Mouse (Mus musculus): Measurements from ENCODE around the gene C1ra. TPM values are rescaled to one million over a fixed set of nuclear protein-coding genes. Genes with fewer than 3 reads are reported as not detected.
"Not testable (repeated sequence)": the region's sequence is repeated elsewhere in the genome, so short reads cannot be mapped to it uniquely, and the experiment has no call there.

The C1ra gene
- 10 to 100 TPM; 36.8 to 48.1 TPM for total RNA-seq (2021)
- long read RNA-seq, experiment 1, transcript C1ra-201 (11 exons, 2,981 nt), result major isoform, 20 of 54 reads
- long read RNA-seq, experiment 1, partial matches to known transcripts, result 31 of 54 reads
- long read RNA-seq, experiment 1, other reads (novel, unspliced or antisense), result 3 of 54 reads
- long read RNA-seq, experiment 2, transcript C1ra-201 (11 exons, 2,981 nt), result major isoform, 38 of 90 reads
- long read RNA-seq, experiment 2, partial matches to known transcripts, result 51 of 90 reads
- long read RNA-seq, experiment 2, other reads (novel, unspliced or antisense), result 1 of 90 reads

DNA sequence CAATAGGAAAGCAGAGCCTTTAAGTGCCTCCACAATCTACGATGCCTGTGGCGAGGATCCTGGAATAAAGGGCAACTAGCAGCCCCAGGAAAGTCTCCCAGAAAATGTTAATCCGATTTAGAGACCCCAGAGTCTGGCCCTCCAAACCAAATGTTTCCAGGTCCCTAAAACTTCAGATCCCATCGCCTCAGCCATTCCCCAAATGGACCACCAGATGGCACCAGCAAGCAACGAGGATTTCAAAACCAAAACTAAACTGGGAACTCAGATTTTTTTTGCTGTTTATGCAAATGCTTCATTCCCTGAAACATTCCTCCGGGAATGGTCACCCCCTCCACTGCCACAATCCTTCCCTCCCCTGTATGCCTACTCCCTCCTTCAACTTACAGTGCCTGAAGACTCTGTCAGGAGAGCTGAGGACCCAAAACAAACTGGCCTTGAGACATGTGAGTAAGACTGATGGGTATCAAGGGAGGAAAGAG is at the start of gene C1ra:
C1ra (plus strand) TSS at position 51 of the 482 bp plus-strand sequence.
- peak in 1 of 2 experiments; percentile 60 for DNase-seq (ENCODE audit: low spot score in 2 of 2)

DNA sequence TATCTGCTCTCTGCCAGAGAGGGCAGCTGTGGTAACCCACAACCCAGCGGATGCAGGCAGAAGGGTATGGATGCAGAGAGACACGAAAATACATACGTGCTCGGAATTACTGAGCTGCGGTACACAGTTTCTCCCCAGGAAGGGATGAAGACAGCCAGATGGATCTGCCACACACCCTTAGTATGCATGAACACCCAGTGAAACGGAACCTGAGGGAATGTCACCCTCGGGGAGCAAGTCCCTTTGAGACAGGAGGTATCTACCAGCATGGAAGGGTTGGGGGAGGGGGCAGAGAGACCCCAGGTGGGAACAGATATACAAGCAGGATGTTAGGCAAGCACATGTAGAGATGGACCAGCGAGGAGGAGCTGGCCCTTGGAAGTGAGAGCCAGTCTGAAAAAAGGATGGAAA is 48.3 kb upstream of the C1ra start:
- DNase-seq (ENCODE audit: low spot score in 2 of 2), result no peak

DNA sequence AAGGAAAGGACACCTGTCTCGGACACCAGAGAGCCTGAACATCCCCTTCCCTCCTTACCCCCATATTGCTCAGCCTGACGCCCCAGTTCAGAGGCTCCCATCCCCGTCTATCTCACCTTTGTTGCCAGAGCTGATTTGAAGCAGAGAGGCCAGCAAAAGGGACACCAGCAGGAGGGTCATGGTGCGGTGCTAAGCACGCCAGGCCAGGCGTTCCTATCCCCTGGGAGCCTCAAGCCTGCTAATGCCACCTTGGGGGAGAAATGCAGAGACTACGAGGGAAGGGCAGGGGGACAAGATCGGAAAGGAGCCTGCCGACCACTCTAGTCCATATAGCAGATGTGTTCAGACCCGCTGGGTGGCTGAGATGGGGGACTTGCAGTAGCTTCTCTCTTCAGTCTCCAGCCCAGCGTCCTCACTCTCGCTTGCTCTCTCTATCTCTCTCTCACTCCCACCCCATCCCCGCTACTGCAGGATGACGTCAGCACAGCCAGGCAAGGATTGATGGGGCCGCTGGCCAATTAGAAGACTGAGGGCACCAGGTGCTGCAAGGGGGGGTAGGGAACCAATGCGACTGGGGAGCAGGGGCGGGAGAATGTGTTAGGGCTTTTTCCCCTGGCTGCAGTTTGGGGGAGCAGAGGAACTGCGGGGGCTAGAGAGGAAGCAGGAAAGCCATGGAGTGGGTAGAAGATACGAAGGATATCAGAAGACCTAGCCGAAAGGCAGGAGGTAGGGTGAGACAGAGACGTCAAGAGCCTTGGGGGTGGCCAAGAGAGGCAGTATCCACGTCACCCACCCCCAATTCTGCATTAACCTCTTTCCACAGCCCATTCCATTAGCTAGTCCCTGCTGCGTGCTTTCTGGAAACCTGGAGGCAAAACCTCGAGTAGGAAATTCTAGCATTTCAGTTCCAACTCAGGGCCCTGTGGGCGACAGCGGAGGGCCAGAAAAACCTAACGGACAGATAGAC is 47.6 kb upstream of the C1ra start, which contains the start of gene Clstn3:
Clstn3 (minus strand) TSS at position 490 of the 967 bp plus-strand sequence.
- DNase-seq (ENCODE audit: low spot score in 2 of 2), result peak; percentile 55 to 56

DNA sequence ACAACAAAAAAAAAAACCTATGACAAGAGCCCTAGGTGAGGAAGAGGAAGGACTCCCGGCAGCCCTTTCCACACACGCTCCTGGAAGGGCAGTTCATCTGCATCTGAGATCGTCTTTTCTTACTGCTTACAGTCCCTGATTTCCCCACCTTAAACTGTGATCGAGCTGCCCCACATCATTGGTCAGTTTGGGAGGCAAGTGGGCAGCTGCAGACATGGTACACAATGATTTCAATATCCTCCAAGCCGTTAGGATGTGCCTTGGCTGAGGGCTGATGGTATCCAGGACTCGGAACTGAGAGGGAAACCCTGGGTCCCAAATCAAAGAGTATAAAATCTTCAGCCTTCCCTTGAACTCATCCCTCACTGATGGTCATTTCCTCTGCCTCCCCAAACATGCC is 46.9 kb upstream of the C1ra start:
- DNase-seq (ENCODE audit: low spot score in 2 of 2), result no peak

DNA sequence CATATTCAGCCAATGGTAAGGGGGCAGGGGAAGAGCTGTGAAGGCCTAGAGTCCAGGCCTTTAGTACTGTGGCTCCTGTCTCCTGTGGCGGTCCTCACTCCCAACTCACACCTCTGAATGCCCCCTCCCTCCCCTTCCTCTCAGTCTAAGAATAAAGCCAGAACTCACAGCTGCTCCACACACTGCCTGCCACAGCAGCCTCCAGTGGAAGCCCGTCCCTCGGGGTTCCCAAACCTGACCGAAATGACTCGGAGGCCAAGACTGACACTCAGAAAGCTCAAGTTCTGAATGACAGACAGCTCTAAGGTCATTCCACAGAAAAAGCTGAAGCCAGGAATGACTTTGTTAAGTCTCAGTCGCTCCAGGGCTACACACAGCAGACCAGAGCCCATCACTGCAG is 46.5 kb upstream of the C1ra start:
- DNase-seq (ENCODE audit: low spot score in 2 of 2), result no peak

DNA sequence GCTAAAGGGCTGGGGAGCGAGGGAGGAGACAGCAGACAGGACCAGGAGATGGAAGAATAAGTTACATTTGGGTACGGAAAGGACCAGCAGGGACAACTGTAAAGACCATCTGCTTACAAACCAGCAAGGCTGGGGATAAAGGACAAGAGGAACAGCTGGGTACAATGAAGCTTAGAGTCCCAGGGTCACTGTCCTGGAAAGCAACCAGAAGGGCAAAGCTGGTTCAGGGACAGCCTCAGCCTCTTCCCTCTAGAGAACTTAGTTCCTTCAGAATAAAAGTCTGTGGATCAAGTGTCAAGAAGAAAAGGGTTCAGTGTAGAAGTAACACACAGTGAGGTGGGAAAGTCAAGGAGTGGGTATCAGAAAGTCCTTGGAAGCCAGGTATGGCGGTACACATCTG is 41.1 kb upstream of the C1ra start:
- no peak for DNase-seq (ENCODE audit: low spot score in 2 of 2)

DNA sequence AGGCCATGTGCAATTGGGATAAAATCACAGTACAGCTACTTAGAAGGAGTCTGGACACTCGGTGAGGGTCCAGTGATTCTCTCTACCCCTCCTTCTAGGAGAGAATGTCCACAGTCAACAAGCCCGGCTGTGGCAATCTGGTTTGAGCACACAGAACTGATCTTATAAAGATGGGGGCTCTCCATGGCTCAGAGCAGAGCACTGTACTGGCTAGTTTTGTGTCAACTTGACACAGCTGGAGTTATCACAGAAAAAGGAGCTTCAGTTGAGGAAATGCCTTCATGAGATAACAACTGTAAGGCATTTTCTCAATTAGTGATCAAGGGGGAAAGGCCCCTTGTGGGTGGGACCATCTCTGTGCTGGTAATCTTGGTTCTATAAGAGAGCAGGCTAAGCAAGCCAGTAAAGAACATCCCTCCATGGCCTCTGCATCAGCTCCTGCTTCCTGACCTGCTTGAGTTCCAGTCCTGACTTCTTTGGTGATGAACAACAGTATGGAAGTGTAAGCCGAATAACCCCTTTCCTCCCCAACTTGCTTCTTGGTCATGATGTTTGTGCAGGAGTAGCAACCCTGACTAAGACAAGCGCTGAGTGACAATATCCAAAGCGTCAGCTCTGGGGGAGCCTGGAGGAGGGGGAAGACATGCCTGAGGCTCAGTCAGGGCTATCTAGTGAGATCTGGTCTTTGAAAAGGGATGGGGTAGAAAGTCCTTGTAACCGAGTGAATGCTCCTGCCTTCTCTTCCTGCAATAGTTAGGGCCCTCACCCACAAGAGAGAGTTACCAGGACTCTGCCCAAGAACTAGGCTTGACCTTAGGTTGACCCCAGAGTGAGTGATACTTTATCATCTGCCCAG is 40.2 kb upstream of the C1ra start:
- not testable (repeated sequence) for DNase-seq (ENCODE audit: low spot score in 2 of 2)

DNA sequence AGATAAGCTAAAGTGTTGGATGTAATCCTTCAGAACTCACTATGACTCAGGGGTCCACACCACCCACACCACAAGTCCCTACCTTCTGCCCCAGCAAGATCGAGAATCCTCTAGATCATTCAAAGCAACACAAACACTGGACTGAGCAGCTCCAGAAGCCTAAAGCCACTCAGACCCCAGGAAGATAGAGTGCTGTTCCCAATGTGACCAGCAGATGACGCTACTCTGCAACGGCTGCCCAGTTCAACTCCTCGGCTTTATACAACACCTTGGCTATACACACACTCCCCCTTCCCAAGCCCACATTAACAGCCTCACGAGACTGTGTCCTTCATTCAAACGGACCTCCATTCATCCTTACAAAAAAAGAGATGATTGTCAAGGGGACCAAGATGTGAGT is 39.4 kb upstream of the C1ra start:
- DNase-seq (ENCODE audit: low spot score in 2 of 2), result peak in 1 of 2 experiments; percentile 36

DNA sequence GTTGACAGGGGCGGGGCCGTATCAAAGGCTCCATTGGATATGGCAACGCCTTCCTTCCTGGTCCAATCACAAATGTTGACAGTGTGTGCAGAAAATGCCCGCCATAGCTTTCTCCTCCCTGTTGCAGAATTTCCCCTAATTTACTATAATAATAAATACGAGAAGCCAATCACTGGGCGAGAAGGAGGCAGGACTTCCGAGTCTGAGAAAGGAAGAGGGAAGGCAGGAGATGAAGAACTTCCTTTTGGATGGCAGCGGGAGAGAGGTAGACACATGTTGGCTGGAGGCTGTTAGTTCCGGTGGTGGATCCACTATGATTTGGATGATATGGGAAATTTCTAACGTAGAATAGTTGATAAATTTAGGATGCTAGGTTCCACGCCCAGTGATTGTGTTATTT is 37.6 kb upstream of the C1ra start:
- no peak for DNase-seq (ENCODE audit: low spot score in 2 of 2)

DNA sequence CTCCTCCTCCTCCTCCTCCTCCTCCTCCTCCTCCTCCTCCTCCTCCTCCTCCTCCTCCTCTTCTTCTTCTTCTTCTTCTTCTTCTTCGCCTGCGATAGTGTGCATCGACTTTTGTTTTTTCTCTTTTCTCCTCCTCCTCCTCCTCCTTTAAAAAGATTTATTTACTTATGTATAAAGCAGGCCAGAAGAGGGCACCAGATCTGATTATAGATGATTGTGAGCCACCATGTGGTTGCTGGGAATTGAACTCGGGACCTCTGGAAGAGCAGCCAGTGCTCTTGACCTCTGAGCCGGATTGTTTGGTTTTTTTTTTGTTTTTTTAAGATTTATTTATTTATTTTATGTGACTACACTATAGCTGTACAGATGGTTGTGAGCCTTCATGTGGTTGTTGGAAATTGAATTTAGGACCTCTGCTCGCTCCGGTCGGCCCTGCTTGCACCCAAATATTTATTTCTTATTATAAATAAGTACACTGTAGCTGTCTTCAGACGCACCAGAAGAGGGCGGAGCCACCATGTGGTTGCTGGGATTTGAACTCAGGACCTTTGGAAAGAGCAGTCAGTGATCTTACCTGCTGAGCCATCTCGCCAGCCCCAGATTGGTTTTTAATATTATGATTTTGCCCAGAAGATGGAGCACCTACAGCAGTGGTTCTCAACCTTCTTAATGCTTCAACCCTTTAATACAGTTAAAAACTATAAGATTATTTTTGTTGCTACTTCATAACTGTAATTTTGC is 36.7 kb upstream of the C1ra start:
- not testable (repeated sequence) for DNase-seq (ENCODE audit: low spot score in 2 of 2)

DNA sequence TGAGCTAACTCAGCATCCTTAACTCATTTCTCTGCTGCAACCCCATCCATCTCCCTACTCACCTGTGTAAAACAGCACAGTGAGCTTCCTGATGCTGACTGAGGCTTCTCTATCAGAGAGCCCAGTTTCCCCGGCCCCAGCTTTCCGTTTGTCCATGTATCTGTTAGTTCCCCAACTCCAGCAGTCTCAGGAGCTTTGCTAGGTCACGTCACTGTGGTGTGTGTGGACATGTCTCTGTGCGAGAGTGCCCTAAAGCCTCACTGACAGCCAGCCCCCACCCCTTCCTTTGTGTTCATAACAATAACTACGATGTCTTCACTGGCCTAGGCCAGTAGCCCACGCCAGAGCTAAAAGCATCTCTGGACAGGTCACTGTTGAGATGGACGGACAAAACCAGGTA is 36.0 kb upstream of the C1ra start:
- DNase-seq (ENCODE audit: low spot score in 2 of 2), result no peak

DNA sequence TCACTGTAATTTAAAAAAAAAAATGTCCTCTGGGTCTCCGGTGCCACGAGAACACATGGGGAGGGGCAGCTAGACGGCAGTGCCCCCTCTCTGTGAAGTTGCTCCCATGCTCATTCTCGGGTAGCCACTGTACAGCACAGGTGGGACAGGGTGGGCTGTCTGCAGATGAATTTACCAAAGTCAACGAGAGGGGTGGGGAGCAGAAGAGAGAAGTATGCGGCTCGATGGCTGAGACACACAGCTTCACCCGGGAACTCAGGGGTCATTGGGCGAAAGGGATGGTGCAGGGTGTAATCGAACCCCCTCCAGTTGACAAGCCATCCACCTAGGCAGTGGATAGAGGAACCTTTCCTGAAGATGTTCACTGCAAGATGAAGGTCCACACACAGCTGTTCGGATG is 35.4 kb upstream of the C1ra start:
- no peak for DNase-seq (ENCODE audit: low spot score in 2 of 2)

DNA sequence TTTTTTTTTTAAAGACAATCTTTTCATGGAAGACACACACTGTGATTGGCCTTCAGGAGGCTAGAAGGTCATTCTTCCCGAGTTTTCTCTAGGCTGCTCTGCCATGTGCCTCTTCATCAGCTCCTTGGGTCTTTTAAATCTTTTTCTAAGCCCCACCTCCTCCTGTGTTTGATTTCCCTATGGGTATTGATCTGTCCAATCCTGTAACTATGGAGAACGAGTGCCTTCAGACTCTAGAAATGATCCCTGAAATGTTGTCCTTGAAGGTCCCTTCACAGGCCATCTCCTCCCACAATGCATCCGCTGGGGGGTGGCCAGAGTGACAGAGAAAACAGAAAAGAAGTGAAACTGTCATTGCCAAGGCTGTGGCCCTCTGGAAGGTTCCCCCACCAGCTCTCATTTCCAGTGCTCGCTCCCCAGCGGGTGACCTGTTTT is 35.0 kb upstream of the C1ra start:
- no peak for DNase-seq (ENCODE audit: low spot score in 2 of 2)

DNA sequence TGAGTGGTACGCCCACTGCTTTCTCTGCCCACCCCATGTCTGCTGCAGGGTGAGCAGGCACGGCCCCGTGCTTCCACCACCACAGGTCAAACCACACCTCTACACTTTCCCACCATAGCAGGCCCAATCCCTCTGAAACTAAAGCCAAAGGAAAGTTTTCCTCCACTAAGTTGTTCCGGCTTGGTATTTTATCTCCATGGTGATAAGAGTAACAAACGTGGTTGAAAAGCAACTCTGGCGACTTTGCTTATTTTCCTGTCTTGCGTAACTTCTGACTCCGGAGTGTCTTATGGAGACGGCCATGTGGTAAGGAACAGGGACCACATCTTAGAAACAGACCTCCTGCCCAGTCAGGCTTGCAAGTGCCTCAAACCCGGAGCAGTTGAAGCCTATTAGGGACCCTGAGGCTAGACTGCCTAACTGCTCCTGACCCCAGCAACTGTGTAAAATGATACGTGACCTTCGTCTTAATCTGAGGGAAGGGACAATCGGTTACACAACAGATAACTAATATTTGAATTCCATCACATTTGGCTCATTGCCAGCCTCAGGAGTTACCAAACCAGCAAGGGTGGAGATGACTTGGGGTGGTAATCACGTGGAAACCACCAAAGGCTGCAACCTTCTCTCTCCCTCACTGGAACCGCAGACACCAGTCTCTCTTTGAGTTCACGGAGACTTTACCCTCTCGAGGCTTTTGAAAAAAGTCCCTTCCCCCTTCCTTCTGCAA is 34.1 kb upstream of the C1ra start:
- DNase-seq (ENCODE audit: low spot score in 2 of 2), result no peak

DNA sequence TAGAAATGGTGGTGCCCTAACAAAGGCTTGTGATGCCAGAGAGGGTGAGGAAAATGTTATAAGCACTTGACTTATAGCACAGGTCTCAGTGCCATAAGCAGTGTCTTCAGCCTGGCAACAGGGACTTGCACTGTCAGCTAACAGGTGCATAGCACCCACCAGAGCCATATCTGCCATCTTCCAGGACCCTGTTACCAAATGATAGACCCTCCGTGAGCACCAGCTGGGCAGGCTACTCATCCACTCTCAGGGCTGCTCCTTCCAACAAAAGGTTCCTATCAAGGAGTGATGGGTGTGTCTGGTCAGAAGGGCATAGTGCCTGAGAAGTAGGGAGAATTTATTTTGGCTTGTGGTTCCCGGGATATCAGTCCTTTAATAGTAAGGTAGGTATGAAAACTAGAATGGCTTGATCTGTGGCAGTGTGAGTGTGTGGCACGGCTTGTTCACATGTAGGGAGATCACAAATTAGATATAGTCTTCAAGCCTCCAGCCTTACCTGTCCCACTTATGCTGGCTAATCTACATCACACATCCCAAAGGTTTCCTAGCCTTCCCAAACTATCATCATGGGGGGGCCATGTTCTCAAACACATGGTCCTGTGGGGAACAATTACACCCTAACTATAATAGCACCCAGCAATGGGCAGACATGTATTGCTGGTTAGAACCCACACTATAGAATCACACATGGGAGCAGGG is 33.2 kb upstream of the C1ra start:
- no peak for DNase-seq (ENCODE audit: low spot score in 2 of 2)

DNA sequence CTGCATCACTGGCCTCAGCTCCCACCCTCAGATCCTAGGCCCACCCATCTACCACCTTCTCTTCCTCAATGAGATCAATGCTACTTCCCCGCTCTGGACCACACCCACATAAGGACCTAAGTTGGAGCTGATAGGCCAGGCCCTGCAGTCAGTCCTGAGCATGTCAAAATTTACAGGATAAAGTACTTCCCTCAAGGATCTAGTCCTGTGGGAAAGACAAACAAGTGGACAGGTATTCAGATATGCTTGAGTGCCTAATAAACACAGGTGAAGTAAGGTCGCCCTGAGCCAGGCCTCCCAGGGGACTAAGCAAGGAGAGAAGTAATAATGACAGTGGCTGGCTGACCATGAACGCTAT is 32.7 kb upstream of the C1ra start:
- no peak for DNase-seq (ENCODE audit: low spot score in 2 of 2)

DNA sequence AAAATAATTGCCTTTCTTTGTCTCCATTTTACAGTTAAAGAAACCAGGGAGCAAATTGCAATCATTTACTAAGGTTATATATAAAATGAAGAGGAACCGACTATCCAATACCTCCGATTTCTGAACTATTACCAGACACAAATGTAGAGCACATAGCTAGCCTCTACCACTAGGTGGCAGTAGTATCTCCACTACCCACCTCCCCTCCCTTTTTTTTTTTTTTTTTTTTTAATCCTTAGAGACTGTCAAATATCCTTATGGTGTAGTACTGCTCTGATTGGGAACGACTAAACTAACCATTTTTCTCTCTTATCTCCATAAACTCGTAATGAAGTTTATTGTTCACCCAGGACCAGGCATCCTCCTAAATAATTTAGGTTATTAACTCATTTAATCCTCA is 31.9 kb upstream of the C1ra start:
- no peak for DNase-seq (ENCODE audit: low spot score in 2 of 2)

DNA sequence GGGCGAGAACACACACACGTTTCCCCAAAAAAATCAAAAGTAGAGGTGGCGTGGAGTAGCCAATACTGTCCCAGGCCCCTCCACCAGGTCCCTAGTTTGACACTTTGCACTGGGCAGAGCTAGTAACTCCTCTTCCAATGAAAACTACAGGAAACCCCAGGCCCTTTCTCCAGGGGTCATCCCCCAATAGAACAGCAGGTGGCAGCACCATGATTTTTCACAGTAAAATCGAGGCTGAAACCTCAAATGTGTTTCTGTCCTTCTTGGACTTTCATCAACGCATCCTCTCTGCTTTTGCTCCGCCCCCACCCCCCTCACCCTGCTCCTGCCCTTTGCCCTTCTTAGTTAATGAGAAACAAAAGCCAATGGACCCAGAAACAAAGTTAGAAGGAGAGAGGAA is 30.6 kb upstream of the C1ra start:
- DNase-seq (ENCODE audit: low spot score in 2 of 2), result no peak

DNA sequence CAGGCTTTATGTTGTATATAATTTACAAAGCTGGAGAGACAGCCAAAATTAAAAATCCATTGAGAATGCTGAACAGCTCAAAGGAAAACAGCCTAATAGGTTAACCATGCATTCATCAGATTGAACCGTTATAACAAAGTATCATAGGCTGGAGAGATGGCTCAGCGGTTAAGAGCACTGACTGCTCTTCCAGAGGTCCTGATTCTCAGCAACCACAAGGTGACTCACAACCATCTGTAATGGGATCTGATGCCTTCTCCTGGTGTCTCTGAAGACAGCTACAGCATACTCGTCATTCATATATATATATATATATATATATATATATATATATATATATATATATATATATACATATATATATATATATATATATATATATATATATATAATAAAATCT is 28.4 kb upstream of the C1ra start:
- DNase-seq (ENCODE audit: low spot score in 2 of 2), result not testable (repeated sequence)
